ENCODE assay signal across 9 mouse cellular contexts in the genomic region with DNA sequence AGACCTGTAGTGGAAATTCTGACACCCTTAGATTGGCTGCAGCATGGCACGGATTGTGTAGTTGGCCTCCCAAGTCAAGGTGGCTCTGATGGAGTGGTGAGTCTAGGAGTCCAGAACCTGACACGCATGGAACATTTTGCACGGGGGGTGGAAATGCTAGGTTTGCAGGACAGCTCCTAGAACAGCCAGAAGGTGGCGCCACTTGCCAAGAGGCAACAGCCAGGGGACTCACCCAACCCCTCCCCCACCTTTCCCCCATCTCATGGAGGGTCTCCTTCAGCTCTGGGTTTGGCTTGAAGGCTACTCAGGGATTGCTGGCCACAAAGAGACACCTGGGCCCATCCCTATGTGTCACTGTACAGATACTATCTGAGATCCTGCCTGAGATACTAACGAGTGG. TPM values are rescaled to one million over a fixed set of nuclear protein-coding genes. Genes with fewer than 3 reads are reported as not detected.
DNase-seq lines count a peak whose midpoint lies in the region; ATAC-seq lines count a peak whose summit lies in the region.
"Had no signal": no experiment of that assay in that cellular context is flagged by ENCODE, and none has a peak within 500 bp of the region (broad histone marks: within the 10 kb centered on the region; RNA-seq: fewer than 3 reads in every experiment).

No protein-coding gene starts in this region.

- H3K27me3 ChIP-seq in kidney, embryonic 16.5 days (ENCODE audit: insufficient read depth, low read length) = no peaks in the 10 kb centered on the region
- H3K27me3 ChIP-seq in midbrain, embryonic 14.5 days (ENCODE audit: control insufficient read depth, insufficient read depth, low read length) = no peaks in the 10 kb centered on the region

- WGBS in kidney, embryonic 16.5 days = 65% methylated on average over 5 of the region's 5 CpGs
- WGBS in midbrain, embryonic 14.5 days = 64% methylated on average over 5 of the region's 5 CpGs

- H3K4me2 ChIP-seq in kidney, embryonic 16.5 days (replicated peaks; ENCODE audit: low read depth, low read length) = no peak overlapping the region
- H3K4me2 ChIP-seq in midbrain, embryonic 14.5 days (ENCODE audit: low read length) = no peak overlapping the region

- H3K27ac ChIP-seq in kidney, embryonic 16.5 days (ENCODE audit: low read length) = no peak overlapping the region
- no peak overlapping the region for H3K27ac ChIP-seq in midbrain, embryonic 14.5 days (replicated peaks; ENCODE audit: low read depth, low read length)
- H3K27ac ChIP-seq: forebrain, embryonic 10.5 days had no signal

- peak; percentile 57 for DNase-seq in kidney, postnatal 10 days
- DNase-seq in CD8-positive naive resting alpha-beta T cell, adult 2 months (ENCODE audit: low read depth in 2 of 2, low spot score in 2 of 2) = peak; percentile 45 to 62
- DNase-seq in T-cell, adult 2 months (ENCODE audit: low spot score) = peak; percentile 29
- DNase-seq in midbrain, embryonic 14.5 days = no peak
- no peak for DNase-seq in ovary, postnatal 10 days (ENCODE audit: low spot score)
- DNase-seq in ovary, postnatal 14 days (ENCODE audit: low spot score) = no peak

- H3K4me3 ChIP-seq in kidney, embryonic 16.5 days (ENCODE audit: low read length) = no peak overlapping the region
- H3K4me3 ChIP-seq in midbrain, embryonic 14.5 days (replicated peaks; ENCODE audit: low read depth, low read length) = no peak overlapping the region
- H3K4me3 ChIP-seq: forebrain, embryonic 10.5 days had no signal

- H3K9ac ChIP-seq in kidney, embryonic 16.5 days (replicated peaks; ENCODE audit: low read length) = no peak overlapping the region
- no peak overlapping the region for H3K9ac ChIP-seq in midbrain, embryonic 14.5 days (replicated peaks; ENCODE audit: low read length)

- H3K9me3 ChIP-seq in kidney, embryonic 16.5 days (ENCODE audit: low read length) = no peaks in the 10 kb centered on the region
- no peaks in the 10 kb centered on the region for H3K9me3 ChIP-seq in midbrain, embryonic 14.5 days (ENCODE audit: control insufficient read depth, low read length)
- H3K9me3 ChIP-seq: forebrain, embryonic 10.5 days had no signal

- H3K4me1 ChIP-seq in kidney, embryonic 16.5 days (ENCODE audit: insufficient read depth, low read length) = peaks cover 13% of the 10 kb centered on the region
- peaks cover 46% of the 10 kb centered on the region for H3K4me1 ChIP-seq in midbrain, embryonic 14.5 days (ENCODE audit: control insufficient read depth, insufficient read depth, low read length)

- ATAC-seq in kidney, embryonic 16.5 days (ENCODE audit: low FRiP score, low TSS enrichment) = no peak
- peak; percentile 59 for ATAC-seq in megakaryocyte progenitor cell, adult 5-6 weeks (replicated peaks; ENCODE audit: poor library complexity)
- ATAC-seq in midbrain, embryonic 14.5 days (ENCODE audit: low FRiP score, low TSS enrichment) = no peak

- H3K36me3 ChIP-seq in kidney, embryonic 16.5 days (ENCODE audit: insufficient read depth, low read length) = no peaks in the 10 kb centered on the region
- no peaks in the 10 kb centered on the region for H3K36me3 ChIP-seq in midbrain, embryonic 14.5 days (ENCODE audit: control insufficient read depth, insufficient read depth, low read length)
- H3K36me3 ChIP-seq: forebrain, embryonic 10.5 days had no signal

RNA-seq across cellular contexts. Expression of gene Bfsp2, which starts 10.7 kb away (rescaled TPM):
- 0.54 and 0.57 TPM in 2 replicates for polyA plus RNA-seq in kidney, embryonic 16.5 days (2015; fragmentation: Nextera tagmentation; extraction: Ambion mirVana)
- total RNA-seq in megakaryocyte progenitor cell, adult 5-6 weeks (2015) = 0.69 TPM in 1 of 2 replicates, not detected in the other
- 0.62 and 2.1 TPM in 2 replicates for total RNA-seq in megakaryocyte progenitor cell, adult 5-6 weeks (2017)
- polyA plus RNA-seq in midbrain, embryonic 14.5 days (2014; fragmentation: Nextera tagmentation; extraction: Ambion mirVana) = 2.7 and 4.0 TPM in 2 replicates

Comparison
In these comparisons a context has a peak if more than half of its experiments do, and no peak if none do; other contexts are left out.
1. DNase-seq: peak in kidney, postnatal 10 days (single experiment), CD8-positive naive resting alpha-beta T cell, adult 2 months (2 of 2) and T-cell, adult 2 months (single experiment); none in midbrain, embryonic 14.5 days (single experiment), ovary, postnatal 10 days (single experiment) and ovary, postnatal 14 days (single experiment).